Mouse (Mus musculus): ENCODE measurements around the gene Gpr27. TPM values are rescaled to one million over a fixed set of nuclear protein-coding genes. Genes with fewer than 3 reads are reported as not detected.

Gpr27 gene
- under 1 TPM in 1 of 2 experiments, not detected in 1; 0.02 TPM for polyA plus RNA-seq (2012; fragmentation: generic; extraction: Trizol)

GRCm38 (mm10) chr6:99692206-99692915 is at the start of gene Gpr27:
Gpr27 (plus strand) TSS chr6:99692679.

GRCm38 (mm10) chr6:99666318-99667171 is 25.9 kb upstream of the Gpr27 start, which contains the start of the genes Eif4e3 and Gm20696:
Eif4e3 (minus strand) TSS chr6:99666771.
Gm20696 (minus strand) TSS chr6:99666797.

GRCm38 (mm10) chr6:99725971-99726561 is 33.6 kb downstream of the Gpr27 start, which contains the start of gene Prok2:
Prok2 (minus strand) TSS chr6:99726392.

Other genes with a start within 250 kb of the Gpr27 start
- gene Foxp1, start 170.0 kb upstream of the Gpr27 start, polyA plus RNA-seq (2012; fragmentation: generic; extraction: Trizol) = 10 to 100 TPM in 1 of 2 experiments, 1 to 10 TPM in 1; 8.6 to 46.9 TPM
- 1 to 10 TPM; 1.8 to 7.2 TPM for gene Eif4e3, start 25.9 kb upstream of the Gpr27 start, polyA plus RNA-seq (2012; fragmentation: generic; extraction: Trizol)
- gene Gm20696, start 25.9 kb upstream of the Gpr27 start, polyA plus RNA-seq (2012; fragmentation: generic; extraction: Trizol) = under 1 TPM; 0.04 to 0.21 TPM
- not detected for gene Prok2, start 33.7 kb downstream of the Gpr27 start, polyA plus RNA-seq (2012; fragmentation: generic; extraction: Trizol)